Mouse (Mus musculus): ENCODE data around the gene Camk1d. TPM values are rescaled to one million over a fixed set of nuclear protein-coding genes. Genes with fewer than 3 reads are reported as not detected.
A peak's percentile ranks its signal among the peaks of the same experiment; 100 is the strongest.

Gene Camk1d
- polyA plus RNA-seq, 1 experiment from 2014 or later = 11.3 TPM

DNA sequence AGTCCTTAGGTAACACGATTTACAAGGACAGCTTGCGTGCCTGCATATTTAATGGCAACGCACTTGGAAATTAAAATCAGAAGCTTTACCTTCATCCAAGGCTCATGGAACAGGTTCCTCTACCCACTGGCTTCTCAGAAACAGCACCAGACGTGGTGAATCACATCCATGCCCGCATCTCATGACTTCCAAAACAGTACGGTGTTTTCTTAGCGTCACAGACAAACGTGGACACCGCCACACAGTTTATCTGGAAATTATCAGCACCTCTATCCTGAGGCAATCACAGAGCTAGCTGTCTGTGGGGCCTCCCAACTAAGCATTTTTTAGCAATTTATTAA lies 38.2 kb downstream of the Camk1d start:
- no peaks in the 10 kb centered on the region for H3K36me3 ChIP-seq (ENCODE audit: control insufficient read depth, insufficient read depth, low read length)
- no peak overlapping the region for H3K4me3 ChIP-seq (replicated peaks; ENCODE audit: low read length)
- H3K27me3 ChIP-seq (ENCODE audit: control insufficient read depth, insufficient read depth, low read length) = no peaks in the 10 kb centered on the region
- peaks cover 17% of the 10 kb centered on the region for H3K4me1 ChIP-seq (ENCODE audit: control insufficient read depth, insufficient read depth, low read length)
- peak overlapping the region; percentile 24; the same call in 1 of the 2 replicates for H3K9ac ChIP-seq (ENCODE audit: low read length)
- no peak overlapping the region for H3K4me2 ChIP-seq (ENCODE audit: low read depth, low read length)
- ATAC-seq (ENCODE audit: insufficient read depth, low FRiP score) = no peak
- H3K27ac ChIP-seq (ENCODE audit: low read length) = no peak overlapping the region
- WGBS = 52% methylated on average over 9 of the region's 9 CpGs
- no peaks in the 10 kb centered on the region for H3K9me3 ChIP-seq (replicated peaks; ENCODE audit: control insufficient read depth, low read length)

DNA sequence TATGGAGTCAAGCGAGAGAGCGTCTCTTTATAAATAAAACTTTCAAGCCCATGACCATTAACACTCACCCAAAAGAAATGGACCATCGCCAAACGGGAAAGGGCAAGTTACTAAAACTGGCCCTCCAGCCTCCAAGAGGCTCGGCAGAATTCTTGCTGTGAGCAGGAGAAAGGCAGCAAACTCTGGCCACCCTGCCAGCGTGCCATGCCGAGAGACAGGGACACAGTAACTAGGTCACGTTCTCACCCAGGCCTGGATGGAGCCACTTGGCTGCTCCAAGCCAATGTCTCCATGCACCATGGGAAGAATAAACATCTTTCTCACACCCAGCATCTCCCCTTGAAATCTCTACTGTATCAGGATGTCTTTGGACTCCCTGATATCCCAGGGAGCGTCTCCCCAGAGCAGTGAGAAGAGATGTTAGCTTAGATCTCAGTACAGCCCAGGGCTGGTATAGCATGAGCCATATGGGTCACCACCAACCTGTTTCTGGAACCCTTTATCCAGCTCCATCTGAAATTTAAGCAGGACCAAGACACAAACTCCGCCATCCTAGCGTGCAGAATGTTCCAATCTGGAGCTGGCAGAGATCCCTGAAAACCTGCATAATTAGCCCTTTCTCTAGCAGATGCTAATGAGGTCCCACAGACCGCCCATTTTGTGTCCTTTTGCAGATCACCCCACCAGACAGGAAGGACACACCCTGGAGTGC lies 38.7 kb downstream of the Camk1d start:
- Histone ChIP-seq H3K4me3 (replicated peaks; ENCODE audit: low read length) (no peak overlapping the region), H3K9me3 (replicated peaks; ENCODE audit: control insufficient read depth, low read length) (no peaks in the 10 kb centered on the region), H3K27me3 (ENCODE audit: control insufficient read depth, insufficient read depth, low read length) (no peaks in the 10 kb centered on the region), H3K9ac (ENCODE audit: low read length) (no peak overlapping the region), H3K27ac (ENCODE audit: low read length) (no peak overlapping the region), H3K4me1 (ENCODE audit: control insufficient read depth, insufficient read depth, low read length) (peaks cover 17% of the 10 kb centered on the region), H3K4me2 (ENCODE audit: low read depth, low read length) (no peak overlapping the region), H3K36me3 (ENCODE audit: control insufficient read depth, insufficient read depth, low read length) (no peaks in the 10 kb centered on the region)
- WGBS = 84% methylated on average over 12 of the region's 12 CpGs
- no peak for ATAC-seq (ENCODE audit: insufficient read depth, low FRiP score)

DNA sequence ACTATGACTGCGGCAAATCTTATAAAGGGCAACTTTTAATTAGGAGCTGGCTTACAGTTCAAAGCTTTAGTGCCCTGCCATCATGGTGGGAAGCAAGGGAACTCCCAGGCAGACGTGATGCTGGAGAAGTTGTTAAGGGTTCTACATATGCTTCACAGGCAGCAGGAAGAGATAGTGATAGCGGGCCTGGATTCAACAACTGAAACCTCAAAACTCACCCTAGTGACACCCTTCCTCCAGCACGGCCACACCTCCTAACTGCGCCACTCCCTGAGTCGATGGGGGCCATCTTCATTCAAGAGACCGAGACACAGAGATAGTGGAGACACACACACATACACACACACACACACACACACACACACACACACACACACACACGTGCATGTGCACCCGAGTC lies 39.8 kb downstream of the Camk1d start:
- no peak overlapping the region for H3K4me3 ChIP-seq (replicated peaks; ENCODE audit: low read length)
- H3K27ac ChIP-seq (ENCODE audit: low read length) = no peak overlapping the region
- no peaks in the 10 kb centered on the region for H3K27me3 ChIP-seq (ENCODE audit: control insufficient read depth, insufficient read depth, low read length)
- H3K9me3 ChIP-seq (replicated peaks; ENCODE audit: control insufficient read depth, low read length) = no peaks in the 10 kb centered on the region
- no peaks in the 10 kb centered on the region for H3K36me3 ChIP-seq (ENCODE audit: control insufficient read depth, insufficient read depth, low read length)
- no peak overlapping the region for H3K9ac ChIP-seq (ENCODE audit: low read length)
- no peak overlapping the region for H3K4me2 ChIP-seq (ENCODE audit: low read depth, low read length)
- no peak for ATAC-seq (ENCODE audit: insufficient read depth, low FRiP score)
- H3K4me1 ChIP-seq (ENCODE audit: control insufficient read depth, insufficient read depth, low read length) = peaks cover 19% of the 10 kb centered on the region
- WGBS = 90% methylated on average over 9 of the region's 9 CpGs

DNA sequence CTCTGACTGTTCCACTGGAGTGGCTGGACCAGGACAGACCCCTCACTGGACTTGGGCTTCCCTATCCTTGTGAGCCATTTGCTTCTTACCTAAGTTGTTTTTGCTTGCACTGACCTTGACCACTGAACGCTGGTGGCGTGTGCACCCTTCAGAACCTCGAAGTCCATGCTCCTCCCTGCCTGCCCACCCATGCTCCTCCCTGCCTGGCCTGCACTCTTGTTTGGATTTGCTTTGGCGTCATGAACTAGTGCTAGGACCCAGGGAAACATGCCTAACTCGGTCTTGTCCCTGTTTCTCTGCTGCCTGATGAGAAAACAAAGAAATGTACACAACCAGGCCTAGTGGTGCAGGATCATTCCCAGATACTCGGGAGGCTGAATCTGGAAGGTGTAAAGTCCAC lies 40.5 kb downstream of the Camk1d start:
- Histone ChIP-seq H3K9ac (ENCODE audit: low read length) (no peak overlapping the region), H3K4me1 (ENCODE audit: control insufficient read depth, insufficient read depth, low read length) (peaks cover 19% of the 10 kb centered on the region), H3K4me3 (replicated peaks; ENCODE audit: low read length) (no peak overlapping the region), H3K9me3 (replicated peaks; ENCODE audit: control insufficient read depth, low read length) (no peaks in the 10 kb centered on the region), H3K27ac (ENCODE audit: low read length) (no peak overlapping the region), H3K36me3 (ENCODE audit: control insufficient read depth, insufficient read depth, low read length) (no peaks in the 10 kb centered on the region), H3K27me3 (ENCODE audit: control insufficient read depth, insufficient read depth, low read length) (no peaks in the 10 kb centered on the region), H3K4me2 (ENCODE audit: low read depth, low read length) (no peak overlapping the region)
- ATAC-seq (ENCODE audit: insufficient read depth, low FRiP score) = no peak
- 68% methylated on average over 6 of the region's 6 CpGs for WGBS

DNA sequence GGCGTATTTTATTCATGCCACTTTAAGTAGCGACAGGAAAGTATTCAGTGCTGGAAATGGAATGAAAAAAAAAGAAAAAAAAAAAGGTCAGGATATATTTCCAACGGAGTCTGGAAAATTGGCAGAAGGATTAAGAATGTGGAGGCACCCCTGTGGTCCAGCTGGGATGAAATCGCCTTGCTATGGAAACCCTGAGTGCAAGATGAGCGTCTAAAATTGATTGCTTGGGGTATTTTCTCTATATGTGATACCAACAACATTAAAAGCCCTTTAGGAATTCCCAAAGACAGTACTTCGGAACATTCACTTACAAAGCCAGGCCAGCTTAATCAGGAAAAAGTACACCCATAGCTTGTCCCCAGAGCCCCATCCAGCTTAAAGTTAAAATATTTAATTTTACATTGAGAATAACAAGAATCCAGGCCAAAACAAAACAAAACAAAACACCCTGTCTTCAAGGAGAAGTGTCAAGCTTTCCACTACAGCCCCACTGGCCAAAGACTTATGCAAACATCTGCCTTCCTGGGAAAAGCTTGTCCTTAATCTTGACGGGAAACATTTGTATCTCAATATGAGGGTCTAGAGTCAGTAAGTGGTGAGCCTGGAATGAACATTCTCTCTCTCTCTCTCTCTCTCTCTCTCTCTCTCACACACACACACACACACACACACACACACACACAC lies 41.3 kb downstream of the Camk1d start:
- H3K4me1 ChIP-seq (ENCODE audit: control insufficient read depth, insufficient read depth, low read length) = peaks cover 19% of the 10 kb centered on the region
- no peaks in the 10 kb centered on the region for H3K36me3 ChIP-seq (ENCODE audit: control insufficient read depth, insufficient read depth, low read length)
- no peaks in the 10 kb centered on the region for H3K27me3 ChIP-seq (ENCODE audit: control insufficient read depth, insufficient read depth, low read length)
- H3K4me2 ChIP-seq (ENCODE audit: low read depth, low read length) = no peak overlapping the region
- 53% methylated on average over 7 of the region's 7 CpGs for WGBS
- peak overlapping the region; percentile 69 for H3K27ac ChIP-seq (ENCODE audit: low read length)
- H3K4me3 ChIP-seq (replicated peaks; ENCODE audit: low read length) = no peak overlapping the region
- peak; percentile 61; the same call in 1 of the 2 replicates for ATAC-seq (ENCODE audit: insufficient read depth, low FRiP score)
- H3K9ac ChIP-seq (ENCODE audit: low read length) = no peak overlapping the region
- no peaks in the 10 kb centered on the region for H3K9me3 ChIP-seq (replicated peaks; ENCODE audit: control insufficient read depth, low read length)

DNA sequence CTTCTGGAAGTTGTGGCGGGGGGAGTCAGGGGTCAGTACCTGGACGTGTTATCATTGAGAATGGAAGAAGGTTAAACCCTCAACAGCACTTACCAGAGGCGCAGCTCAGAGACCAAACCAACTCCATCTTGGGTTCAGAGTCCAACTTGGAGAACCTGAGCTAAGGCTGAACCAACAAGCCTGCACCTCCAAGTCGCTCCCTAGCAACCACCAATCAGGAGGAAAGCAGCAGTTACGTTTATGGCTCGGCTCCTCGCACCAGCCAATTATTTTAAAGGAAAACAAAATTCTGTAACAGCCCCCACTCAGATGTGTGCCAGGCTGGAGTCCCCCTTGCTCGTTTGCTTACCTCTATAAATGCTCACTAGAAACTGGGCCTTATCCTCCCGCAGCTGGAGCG lies 44.2 kb downstream of the Camk1d start:
- Histone ChIP-seq H3K9ac (ENCODE audit: low read length) (no peak overlapping the region), H3K9me3 (replicated peaks; ENCODE audit: control insufficient read depth, low read length) (no peaks in the 10 kb centered on the region), H3K4me2 (ENCODE audit: low read depth, low read length) (no peak overlapping the region), H3K27ac (ENCODE audit: low read length) (no peak overlapping the region), H3K27me3 (ENCODE audit: control insufficient read depth, insufficient read depth, low read length) (no peaks in the 10 kb centered on the region), H3K4me3 (replicated peaks; ENCODE audit: low read length) (no peak overlapping the region), H3K4me1 (ENCODE audit: control insufficient read depth, insufficient read depth, low read length) (peaks cover 10% of the 10 kb centered on the region; the same call in 1 of the 2 replicates), H3K36me3 (ENCODE audit: control insufficient read depth, insufficient read depth, low read length) (no peaks in the 10 kb centered on the region)
- 89% methylated on average over 10 of the region's 10 CpGs for WGBS
- no peak for ATAC-seq (ENCODE audit: insufficient read depth, low FRiP score)

DNA sequence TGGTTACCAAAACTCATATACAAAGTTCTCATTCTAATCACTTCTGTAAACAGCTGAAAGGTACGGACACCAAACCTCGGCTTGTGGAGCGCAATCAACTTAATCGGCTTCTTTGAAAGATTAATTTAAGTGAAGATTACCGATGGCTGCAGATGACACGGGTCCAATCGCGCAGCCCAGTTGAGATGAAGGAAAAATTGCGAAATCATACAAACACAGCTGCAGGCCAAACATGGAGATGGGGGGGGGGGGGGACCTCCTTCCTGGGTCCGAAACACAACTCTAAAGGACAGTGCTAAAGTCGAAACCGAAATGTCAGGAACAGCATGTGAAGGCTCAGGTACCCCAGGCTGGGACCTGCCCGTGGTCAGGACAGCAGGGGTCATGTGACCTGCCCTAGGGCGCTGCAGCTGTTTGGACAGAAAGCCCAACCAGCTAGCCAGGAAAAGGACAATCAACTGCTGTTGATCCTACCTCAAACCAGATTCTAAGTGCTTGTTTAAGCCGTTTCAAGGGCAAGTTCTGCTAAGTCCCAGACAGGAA lies 44.7 kb downstream of the Camk1d start:
- WGBS = 67% methylated on average over 15 of the region's 15 CpGs
- Histone ChIP-seq H3K36me3 (ENCODE audit: control insufficient read depth, insufficient read depth, low read length) (no peaks in the 10 kb centered on the region), H3K9me3 (replicated peaks; ENCODE audit: control insufficient read depth, low read length) (no peaks in the 10 kb centered on the region), H3K4me1 (ENCODE audit: control insufficient read depth, insufficient read depth, low read length) (peaks cover 10% of the 10 kb centered on the region; the same call in 1 of the 2 replicates), H3K4me2 (ENCODE audit: low read depth, low read length) (no peak overlapping the region), H3K4me3 (replicated peaks; ENCODE audit: low read length) (no peak overlapping the region), H3K27me3 (ENCODE audit: control insufficient read depth, insufficient read depth, low read length) (no peaks in the 10 kb centered on the region), H3K27ac (ENCODE audit: low read length) (no peak overlapping the region), H3K9ac (ENCODE audit: low read length) (no peak overlapping the region)
- peak; percentile 29; the same call in 1 of the 2 replicates for ATAC-seq (ENCODE audit: insufficient read depth, low FRiP score)

DNA sequence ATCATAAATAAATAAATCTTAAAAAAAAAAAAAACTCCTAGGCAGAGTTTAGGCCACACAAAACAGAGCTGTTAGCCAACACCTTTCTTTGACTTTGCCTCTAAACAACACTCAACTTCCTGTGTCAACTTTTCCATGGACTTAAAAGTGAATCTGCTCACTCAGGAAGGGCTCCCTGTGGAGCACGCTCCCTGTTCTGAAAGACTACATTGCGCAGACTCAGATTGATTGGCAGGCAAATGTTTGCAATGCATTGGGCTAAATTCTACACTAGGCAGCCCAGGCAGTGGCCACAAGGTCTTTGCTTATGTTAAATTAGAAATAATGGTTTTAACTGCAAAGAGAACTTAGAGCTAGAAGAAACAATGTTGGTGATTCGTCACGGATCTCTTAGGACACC lies 45.4 kb downstream of the Camk1d start:
- Histone ChIP-seq H3K27me3 (ENCODE audit: control insufficient read depth, insufficient read depth, low read length) (no peaks in the 10 kb centered on the region), H3K9me3 (replicated peaks; ENCODE audit: control insufficient read depth, low read length) (no peaks in the 10 kb centered on the region), H3K27ac (ENCODE audit: low read length) (no peak overlapping the region; the same call in 1 of the 2 replicates), H3K4me2 (ENCODE audit: low read depth, low read length) (no peak overlapping the region), H3K4me1 (ENCODE audit: control insufficient read depth, insufficient read depth, low read length) (peaks cover 10% of the 10 kb centered on the region; the same call in 1 of the 2 replicates), H3K4me3 (replicated peaks; ENCODE audit: low read length) (no peak overlapping the region), H3K9ac (ENCODE audit: low read length) (no peak overlapping the region), H3K36me3 (ENCODE audit: control insufficient read depth, insufficient read depth, low read length) (no peaks in the 10 kb centered on the region)
- no peak for ATAC-seq (ENCODE audit: insufficient read depth, low FRiP score)
- 66% methylated on average over 4 of the region's 4 CpGs for WGBS

DNA sequence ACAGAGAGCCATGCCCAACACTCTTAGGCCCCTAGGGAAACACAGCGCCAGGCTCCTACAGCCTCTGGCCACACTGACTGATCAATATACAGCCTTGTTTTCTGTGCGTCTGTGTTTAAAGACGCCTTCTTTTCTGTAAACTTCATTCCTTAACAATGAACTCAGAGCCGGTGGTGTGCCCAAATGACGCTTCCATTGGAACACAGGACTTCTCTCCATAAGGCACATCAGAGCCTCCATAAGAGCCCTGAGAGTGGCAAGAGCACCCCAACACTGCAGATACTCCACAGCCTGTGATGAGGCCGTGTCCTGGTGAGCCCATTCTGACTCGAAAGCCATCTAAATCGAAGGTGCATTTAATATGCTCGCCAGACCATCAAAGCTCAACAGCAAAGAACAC lies 50.8 kb downstream of the Camk1d start:
- no peak for ATAC-seq (ENCODE audit: insufficient read depth, low FRiP score)
- Histone ChIP-seq H3K9me3 (replicated peaks; ENCODE audit: control insufficient read depth, low read length) (no peaks in the 10 kb centered on the region), H3K4me1 (ENCODE audit: control insufficient read depth, insufficient read depth, low read length) (no peaks in the 10 kb centered on the region), H3K27me3 (ENCODE audit: control insufficient read depth, insufficient read depth, low read length) (no peaks in the 10 kb centered on the region), H3K4me2 (ENCODE audit: low read depth, low read length) (no peak overlapping the region), H3K36me3 (ENCODE audit: control insufficient read depth, insufficient read depth, low read length) (no peaks in the 10 kb centered on the region), H3K4me3 (replicated peaks; ENCODE audit: low read length) (no peak overlapping the region), H3K9ac (ENCODE audit: low read length) (no peak overlapping the region), H3K27ac (ENCODE audit: low read length) (no peak overlapping the region)
- 88% methylated on average over 9 of the region's 9 CpGs for WGBS

All from stomach, embryonic 16.5 days (tissue).